Mouse (Mus musculus) stomach, embryonic 16.5 days (tissue): ENCODE data around the gene Tnrc6c. TPM values are rescaled to one million over a fixed set of nuclear protein-coding genes. Genes with fewer than 3 reads are reported as not detected.
A peak's percentile ranks its signal among the peaks of the same experiment; 100 is the strongest.

Experiments
- ATAC-seq: fragments of 200-750 bp; cut with Nextera tagmentation; 2 replicates; pipeline ENCODE4 v1.8.0; 2017; ENCODE audit warnings: moderate number of reproducible peaks, moderate TSS enrichment; ENCODE audit not compliant: insufficient read depth, low FRiP score
- H3K27ac ChIP-seq: fragments of 300-500 bp; sonication (generic); 2 replicates; pipeline ENCODE4 v1.5.1; 2014; ENCODE audit warnings: low read length
- H3K27me3 ChIP-seq: fragments of 300-500 bp; sonication (generic); 2 replicates; pipeline ENCODE4 v1.6.1; 2014; ENCODE audit warnings: low read length, control low read depth, mixed read lengths; ENCODE audit not compliant: control insufficient read depth, insufficient read depth
- H3K36me3 ChIP-seq: fragments of 300-500 bp; sonication (generic); 2 replicates; pipeline ENCODE4 v1.6.1; 2014; ENCODE audit warnings: low read length; ENCODE audit not compliant: control insufficient read depth, insufficient read depth
- H3K4me1 ChIP-seq: fragments of 300-500 bp; sonication (generic); 2 replicates; pipeline ENCODE4 v1.6.1; 2014; ENCODE audit warnings: low read length, control low read depth, mixed read lengths; ENCODE audit not compliant: control insufficient read depth, insufficient read depth
- H3K4me2 ChIP-seq: fragments of 300-500 bp; sonication (generic); 2 replicates; pipeline ENCODE4 v1.6.1; 2014; ENCODE audit warnings: low read depth, low read length, mixed read lengths
- H3K4me3 ChIP-seq: fragments of 300-500 bp; sonication (generic); replicated peaks from 2 replicates; pipeline ENCODE4 v1.5.1; 2014; ENCODE audit warnings: mild to moderate bottlenecking, low read length
- H3K9ac ChIP-seq: fragments of 300-500 bp; sonication (generic); 2 replicates; pipeline ENCODE4 v1.6.1; 2014; ENCODE audit warnings: low read length
- H3K9me3 ChIP-seq: fragments of 300-500 bp; sonication (generic); replicated peaks from 2 replicates; pipeline ENCODE4 v1.6.1; 2016; ENCODE audit warnings: low read length, control low read depth; ENCODE audit not compliant: control insufficient read depth
- WGBS: fragments of 180-500 bp; shearing (Covaris S2); extraction: QIAGEN DNeasy Blood & Tissue Kit; methylation state at CpG from one replicate; pipeline ENCODE4 v1.1.7; 2014; 5-methylcytosine and 5-hydroxymethylcytosine counted together
- polyA plus RNA-seq: library from polyadenylated mRNA; unstranded; fragments of >200 nt; fragmentation: Nextera tagmentation; extraction: Ambion mirVana; gene quantifications from 2 replicates; pipeline ENCODE4 v1.2.1, GENCODE M21; 2015

The Tnrc6c gene
- polyA plus RNA-seq, 1 experiment from 2014 or later = 10.2 TPM

DNA sequence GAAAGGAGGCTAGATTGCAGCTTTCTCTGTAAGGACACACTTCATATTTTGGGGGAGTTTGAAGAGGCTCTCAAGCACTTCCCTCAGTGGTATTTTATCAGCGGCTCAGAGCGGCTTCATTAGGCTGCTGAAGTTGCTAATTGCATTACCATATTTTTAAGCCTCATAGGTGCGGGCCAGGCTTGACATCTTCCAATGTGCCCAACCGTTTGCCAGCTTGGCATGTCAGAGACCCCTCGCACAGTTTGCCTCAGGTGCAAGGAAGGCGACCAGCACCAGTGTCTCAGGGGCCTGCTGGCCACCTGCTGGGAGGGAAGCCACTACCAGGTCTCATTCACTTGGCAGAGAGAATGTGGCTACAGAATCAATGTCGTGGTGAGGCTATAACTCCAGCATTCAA lies 41.2 kb upstream of the Tnrc6c start:
- Histone ChIP-seq H3K4me2 (no peak overlapping the region), H3K9ac (no peak overlapping the region), H3K27ac (no peak overlapping the region), H3K27me3 (peaks cover 9% of the 10 kb centered on the region), H3K36me3 (no peaks in the 10 kb centered on the region), H3K4me1 (peaks cover 23% of the 10 kb centered on the region), H3K9me3 (no peaks in the 10 kb centered on the region), H3K4me3 (no peak overlapping the region)
- 59% methylated on average over 7 of the region's 7 CpGs for WGBS
- ATAC-seq = no peak

DNA sequence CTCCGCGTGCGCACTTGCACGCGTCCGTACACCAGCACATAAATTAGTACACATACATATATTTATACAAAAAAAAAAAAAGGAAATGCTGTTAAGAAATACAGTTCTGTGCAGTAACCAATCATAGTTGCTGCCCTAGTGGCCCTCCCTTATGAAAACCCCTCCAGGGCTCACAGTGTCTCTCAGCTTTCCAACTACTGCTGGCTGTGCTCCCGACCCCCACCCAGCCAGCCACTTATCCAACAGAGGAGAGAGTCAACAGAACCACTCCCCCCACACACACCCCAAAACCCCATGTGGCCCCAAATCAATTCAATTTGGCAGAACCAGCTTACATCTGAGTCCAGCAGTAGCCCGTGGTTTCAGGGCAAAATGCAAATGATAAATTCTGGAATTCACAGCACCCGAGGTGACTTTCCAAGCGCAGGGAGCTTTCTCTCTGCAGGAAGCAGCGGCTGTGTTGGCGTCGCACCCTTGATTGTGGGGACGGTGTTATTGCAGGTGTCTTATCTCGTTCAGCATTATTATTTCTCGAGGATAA lies 36.7 kb upstream of the Tnrc6c start:
- no peak for ATAC-seq
- no peaks in the 10 kb centered on the region for H3K36me3 ChIP-seq
- H3K4me1 ChIP-seq = peaks cover 23% of the 10 kb centered on the region
- no peaks in the 10 kb centered on the region for H3K9me3 ChIP-seq
- peak overlapping the region; percentile 17 for H3K4me3 ChIP-seq
- peak overlapping the region; percentile 12; the same call in 1 of the 2 replicates for H3K27ac ChIP-seq
- WGBS = 18% methylated on average over 16 of the region's 16 CpGs
- peak overlapping the region; percentile 51 for H3K4me2 ChIP-seq
- H3K27me3 ChIP-seq = peaks cover 9% of the 10 kb centered on the region
- H3K9ac ChIP-seq = peak overlapping the region; percentile 21

DNA sequence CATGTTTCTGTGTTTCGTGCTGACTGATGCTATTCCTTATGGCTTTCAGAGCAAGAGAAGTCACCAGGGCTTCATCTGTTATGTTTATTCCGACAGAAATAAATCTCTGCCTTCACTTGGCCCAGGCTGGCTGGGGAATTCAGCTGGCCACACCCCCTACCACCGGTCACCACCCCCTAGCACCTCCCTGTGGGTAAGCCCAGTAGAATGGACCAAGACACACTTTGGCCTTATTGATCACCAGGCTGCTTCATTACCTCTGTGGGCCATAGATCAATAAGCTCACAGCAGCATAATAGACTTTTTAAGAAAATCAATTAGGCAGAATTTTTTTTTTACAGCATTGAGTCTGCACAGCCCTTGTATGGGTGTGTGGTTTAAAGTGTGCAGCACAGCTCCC lies 35.9 kb upstream of the Tnrc6c start:
- peak; percentile 71; the same call in 1 of the 2 replicates for ATAC-seq
- H3K36me3 ChIP-seq = no peaks in the 10 kb centered on the region

DNA sequence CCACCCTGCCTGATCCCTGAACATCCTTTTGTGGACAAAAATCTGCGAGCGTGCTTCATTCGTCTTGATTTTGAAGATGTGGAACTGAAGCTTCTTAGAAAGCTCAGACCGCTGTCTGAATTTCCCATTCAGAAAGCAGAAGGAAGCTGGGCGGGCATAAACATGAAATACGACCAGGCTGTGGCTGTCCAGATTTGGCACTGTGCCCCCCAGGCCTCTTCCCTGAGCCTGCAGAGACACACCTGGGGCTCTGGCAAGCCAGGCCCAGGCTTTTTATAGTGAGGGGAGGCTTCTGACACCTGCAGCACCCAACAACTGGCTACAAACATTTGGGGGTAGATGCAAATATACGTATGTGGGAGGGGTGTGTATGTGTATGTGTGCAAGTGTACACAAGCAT lies 35.3 kb upstream of the Tnrc6c start:
- 0 out of 2 replicates have a peak overlapping the region, but pooled peaks have one; percentile 3 for H3K9ac ChIP-seq
- H3K9me3 ChIP-seq = no peaks in the 10 kb centered on the region
- H3K27ac ChIP-seq = peak overlapping the region; percentile 12
- WGBS = 48% methylated on average over 7 of the region's 7 CpGs
- H3K4me3 ChIP-seq = no peak overlapping the region
- no peak overlapping the region for H3K4me2 ChIP-seq
- H3K36me3 ChIP-seq = no peaks in the 10 kb centered on the region
- ATAC-seq = no peak
- peaks cover 9% of the 10 kb centered on the region for H3K27me3 ChIP-seq
- H3K4me1 ChIP-seq = peaks cover 23% of the 10 kb centered on the region

More for the DNA sequence above, 35.9 kb upstream of the Tnrc6c start:
- WGBS = 11% methylated on average over 3 of the region's 3 CpGs
- H3K27me3 ChIP-seq = peaks cover 9% of the 10 kb centered on the region
- H3K27ac ChIP-seq = peak overlapping the region; percentile 12
- peak overlapping the region; percentile 21; the same call in 1 of the 2 replicates for H3K9ac ChIP-seq
- peak overlapping the region; percentile 51; the same call in 1 of the 2 replicates for H3K4me2 ChIP-seq
- H3K9me3 ChIP-seq = no peaks in the 10 kb centered on the region
- H3K4me3 ChIP-seq = peak overlapping the region; percentile 17; the same call in 1 of the 2 replicates
- peaks cover 23% of the 10 kb centered on the region for H3K4me1 ChIP-seq

DNA sequence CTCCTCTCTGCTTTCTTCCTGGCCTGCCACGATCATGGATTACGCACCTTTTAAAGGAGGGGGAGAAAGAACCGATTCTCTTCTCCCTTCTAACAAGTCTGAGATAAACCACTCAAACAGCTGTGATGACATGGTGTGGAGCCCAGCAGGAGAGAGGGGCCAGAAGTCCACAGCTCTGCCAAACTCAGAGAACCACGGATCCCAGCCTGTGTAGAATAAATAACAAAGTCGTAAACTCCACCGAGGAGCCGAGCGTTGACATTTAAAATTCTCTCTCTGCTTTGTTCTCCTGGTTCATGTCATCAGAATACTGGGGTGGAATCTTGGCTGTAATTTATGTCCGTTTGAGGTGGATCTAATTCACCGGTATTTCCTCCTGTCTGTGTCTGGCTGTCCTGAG lies 34.5 kb upstream of the Tnrc6c start:
- no peak overlapping the region for H3K4me2 ChIP-seq
- ATAC-seq = peak; percentile 33; the same call in 1 of the 2 replicates
- peaks cover 23% of the 10 kb centered on the region for H3K4me1 ChIP-seq
- no peak overlapping the region for H3K4me3 ChIP-seq
- WGBS = 33% methylated on average over 10 of the region's 10 CpGs
- H3K9me3 ChIP-seq = no peaks in the 10 kb centered on the region
- H3K27me3 ChIP-seq = peaks cover 9% of the 10 kb centered on the region
- H3K36me3 ChIP-seq = no peaks in the 10 kb centered on the region
- H3K27ac ChIP-seq = peak overlapping the region; percentile 2; the same call in 1 of the 2 replicates
- no peak overlapping the region for H3K9ac ChIP-seq

DNA sequence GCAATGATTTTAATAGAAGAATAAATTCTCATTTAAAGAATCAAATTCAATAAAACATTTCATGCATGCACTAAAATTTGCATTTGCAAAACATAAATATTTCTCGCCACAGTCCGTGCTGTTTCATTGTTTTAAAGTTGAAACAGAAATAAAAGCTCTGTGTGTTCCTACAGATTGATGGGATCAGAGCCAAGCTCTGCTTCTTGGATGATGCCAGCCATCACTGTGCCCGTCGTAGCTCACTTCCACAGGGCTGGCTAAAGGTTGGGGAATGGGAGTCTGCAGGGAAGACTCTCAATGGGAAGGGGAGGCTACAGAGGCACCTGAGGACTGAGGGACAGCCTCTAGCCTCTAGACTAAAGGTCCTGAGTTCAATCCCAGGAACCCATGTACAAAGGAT lies 28.9 kb upstream of the Tnrc6c start:
- Histone ChIP-seq H3K4me1 (peaks cover 9% of the 10 kb centered on the region; the same call in 1 of the 2 replicates), H3K4me2 (no peak overlapping the region), H3K36me3 (no peaks in the 10 kb centered on the region), H3K9me3 (no peaks in the 10 kb centered on the region), H3K9ac (no peak overlapping the region), H3K4me3 (no peak overlapping the region), H3K27ac (no peak overlapping the region), H3K27me3 (peaks cover 13% of the 10 kb centered on the region)
- ATAC-seq = no peak
- 63% methylated on average over 4 of the region's 4 CpGs for WGBS

DNA sequence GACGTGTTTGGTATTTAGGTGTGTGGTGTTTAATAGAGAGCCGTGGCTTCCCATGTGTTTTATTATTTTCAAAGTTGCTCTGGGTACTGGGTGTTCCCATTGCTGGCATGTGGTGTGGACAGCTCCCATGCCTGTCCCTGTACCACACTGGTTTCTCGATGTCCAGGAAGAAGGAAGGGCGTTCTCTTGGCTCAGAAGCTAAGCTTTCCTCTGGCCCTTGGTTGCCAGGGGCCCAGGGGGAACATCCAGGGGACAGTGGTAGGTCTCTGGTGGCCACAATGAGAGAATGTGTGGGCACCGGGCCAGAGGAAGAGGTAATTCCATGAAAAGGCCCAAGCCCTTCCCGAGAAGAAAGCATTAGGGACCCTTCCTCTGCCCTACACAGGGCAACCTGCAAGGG lies 27.5 kb upstream of the Tnrc6c start:
- no peak for ATAC-seq
- no peak overlapping the region for H3K9ac ChIP-seq
- H3K4me2 ChIP-seq = no peak overlapping the region
- H3K27me3 ChIP-seq = peaks cover 13% of the 10 kb centered on the region
- H3K4me3 ChIP-seq = no peak overlapping the region
- whole genome bisulfite sequencing = 69% methylated on average over 6 of the region's 6 CpGs
- H3K36me3 ChIP-seq = no peaks in the 10 kb centered on the region
- H3K27ac ChIP-seq = no peak overlapping the region
- peaks cover 9% of the 10 kb centered on the region; the same call in 1 of the 2 replicates for H3K4me1 ChIP-seq
- H3K9me3 ChIP-seq = no peaks in the 10 kb centered on the region

DNA sequence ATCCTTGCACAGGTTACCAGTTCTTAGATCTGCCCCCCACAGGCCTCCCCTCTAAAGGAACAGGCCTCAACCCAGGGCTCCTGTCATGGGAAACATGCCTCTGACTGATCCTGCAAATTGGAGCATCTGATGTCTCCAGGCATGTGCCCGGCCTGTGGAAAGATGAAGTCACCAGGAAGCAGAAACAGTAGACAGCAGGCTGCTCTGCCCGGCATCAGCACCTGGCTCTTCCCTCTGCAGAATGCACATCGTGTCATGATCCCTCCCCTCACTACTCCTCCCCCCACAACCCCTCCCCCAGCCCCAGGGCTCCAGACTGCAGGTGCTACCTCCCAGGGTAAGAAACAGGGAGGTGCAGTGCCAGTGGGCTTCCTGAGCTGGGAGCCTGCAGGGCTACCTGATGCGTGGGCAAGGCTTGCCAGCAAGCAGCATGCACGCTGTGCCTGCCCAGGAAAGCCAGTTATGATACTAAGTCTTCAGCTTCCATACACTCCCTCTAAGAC lies 27.0 kb upstream of the Tnrc6c start:
- H3K9me3 ChIP-seq = no peaks in the 10 kb centered on the region
- 35% methylated on average over 5 of the region's 5 CpGs for WGBS
- peaks cover 9% of the 10 kb centered on the region; the same call in 1 of the 2 replicates for H3K4me1 ChIP-seq
- H3K9ac ChIP-seq = no peak overlapping the region; the same call in 1 of the 2 replicates
- no peak overlapping the region for H3K27ac ChIP-seq
- peaks cover 13% of the 10 kb centered on the region for H3K27me3 ChIP-seq
- no peaks in the 10 kb centered on the region for H3K36me3 ChIP-seq
- ATAC-seq = no peak; the same call in 1 of the 2 replicates
- H3K4me3 ChIP-seq = no peak overlapping the region
- no peak overlapping the region for H3K4me2 ChIP-seq

DNA sequence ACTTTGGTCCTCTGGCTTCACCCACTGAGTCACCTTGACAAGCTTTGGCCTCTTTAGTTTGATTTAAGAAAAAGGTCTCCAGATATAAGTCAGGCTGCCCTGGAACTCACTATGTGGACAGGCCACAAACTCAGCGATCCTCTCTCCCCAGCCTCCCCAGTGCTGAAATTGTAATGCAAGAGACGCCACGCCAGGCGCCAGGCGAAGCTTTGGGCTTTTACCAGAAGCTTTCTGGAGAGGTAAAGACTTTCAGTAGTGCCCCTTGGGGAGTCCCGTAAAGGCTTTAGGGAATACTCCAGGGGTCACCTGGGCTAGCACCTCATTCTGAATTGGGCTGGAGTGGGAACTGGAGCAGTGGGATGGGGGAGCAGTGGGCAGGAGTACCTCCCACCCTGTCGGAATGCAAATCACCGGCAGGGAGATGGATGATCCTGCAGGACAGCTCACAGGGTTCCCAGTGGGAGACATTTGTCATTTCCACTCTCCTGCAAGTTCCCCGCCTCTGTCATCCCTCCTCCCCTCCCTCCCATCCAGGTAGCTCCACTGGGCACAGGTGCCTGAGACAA lies 26.3 kb upstream of the Tnrc6c start:
- no peak overlapping the region for H3K4me2 ChIP-seq
- H3K27me3 ChIP-seq = peaks cover 13% of the 10 kb centered on the region
- no peak overlapping the region for H3K4me3 ChIP-seq
- peaks cover 9% of the 10 kb centered on the region; the same call in 1 of the 2 replicates for H3K4me1 ChIP-seq
- no peaks in the 10 kb centered on the region for H3K36me3 ChIP-seq
- WGBS = 29% methylated on average over 9 of the region's 9 CpGs
- no peak overlapping the region for H3K9ac ChIP-seq
- H3K27ac ChIP-seq = no peak overlapping the region; the same call in 1 of the 2 replicates
- no peaks in the 10 kb centered on the region for H3K9me3 ChIP-seq
- no peak for ATAC-seq
